Mouse (Mus musculus): ENCODE data around the gene Tex264. TPM values are rescaled to one million over a fixed set of nuclear protein-coding genes. Genes with fewer than 3 reads are reported as not detected.
A peak's percentile ranks its signal among the peaks of the same experiment; 100 is the strongest.

The Tex264 gene
- total RNA-seq, 1 experiment: 65.9 TPM

GRCm38 (mm10) chr9:106656820-106657219 is 28.9 kb downstream of the Tex264 start:
- H3K36me3 ChIP-seq (ENCODE audit: control insufficient read depth, insufficient read depth, low read length, poor library complexity, severe bottlenecking): peaks cover 28% of the 10 kb centered on the region
- in situ Hi-C loops (cut with MboI; ENCODE audit: low sequenced_read_pairs in 2 of 2, unreplicated experiment in 2 of 2): no loop called here
- H3K4me3 ChIP-seq (ENCODE audit: insufficient read depth in 1 of 2, low read depth in 1 of 2, low read length in 2 of 2, poor library complexity in 1 of 2, severe bottlenecking in 1 of 2): no peak overlapping the region
- no peak overlapping the region for H3K9ac ChIP-seq (ENCODE audit: insufficient read depth, low read depth, low read length, poor library complexity, severe bottlenecking)
- H3K9me3 ChIP-seq (ENCODE audit: control insufficient read depth, insufficient read depth, low read depth, low read length): no peaks in the 10 kb centered on the region
- peaks cover 2 to 11% of the 10 kb centered on the region in 2 experiments; a peak in 2 of 4 replicates for H3K4me1 ChIP-seq (ENCODE audit: control insufficient read depth in 2 of 2, insufficient read depth in 2 of 2, low read length in 2 of 2, poor library complexity in 1 of 2)
- TF ChIP-seq MAFK (IDR thresholded peaks at IDR 0.05; ENCODE audit: insufficient read depth, low read depth, low read length): no peak
- TF ChIP-seq CHD2 (IDR thresholded peaks at IDR 0.05; ENCODE audit: low read depth, low read length): no peak
- no peak for TF ChIP-seq ZC3H11A (IDR thresholded peaks at IDR 0.05; ENCODE audit: borderline replicate concordance, low read depth, low read length)
- no peak for TF ChIP-seq HCFC1 (IDR thresholded peaks at IDR 0.05; ENCODE audit: borderline replicate concordance, insufficient read depth, low read length)
- no peak for TF ChIP-seq ZNF384 (IDR thresholded peaks at IDR 0.05; ENCODE audit: low read depth, low read length)
- H3K27ac ChIP-seq (ENCODE audit: insufficient read depth, low read depth, low read length, poor library complexity, severe bottlenecking): no peak overlapping the region
- DNase-seq (ENCODE audit: low read depth, low spot score): no peak

GRCm38 (mm10) chr9:106655884-106656720 is 29.6 kb downstream of the Tex264 start, which contains the start of gene Grm2:
Gene Grm2, minus strand, starts transcription at chr9:106656082.
- Histone ChIP-seq H3K36me3 (ENCODE audit: control insufficient read depth, insufficient read depth, low read length, poor library complexity, severe bottlenecking) (peaks cover 22% of the 10 kb centered on the region), H3K9ac (ENCODE audit: insufficient read depth, low read depth, low read length, poor library complexity, severe bottlenecking) (no peak within 1 kb of the TSS), H3K27ac (ENCODE audit: insufficient read depth, low read depth, low read length, poor library complexity, severe bottlenecking) (no peak within 1 kb of the TSS), H3K9me3 (ENCODE audit: control insufficient read depth, insufficient read depth, low read depth, low read length) (no peaks in the 10 kb centered on the region), H3K4me1 (ENCODE audit: control insufficient read depth in 2 of 2, insufficient read depth in 2 of 2, low read length in 2 of 2, poor library complexity in 1 of 2) (peaks cover 0 to 4% of the 10 kb centered on the region in 2 experiments; a peak in 2 of 4 replicates), H3K4me3 (ENCODE audit: insufficient read depth in 1 of 2, low read depth in 1 of 2, low read length in 2 of 2, poor library complexity in 1 of 2, severe bottlenecking in 1 of 2) (peak within 1 kb of the TSS; percentile 60 to 66)
- in situ Hi-C loops (cut with MboI; ENCODE audit: low sequenced_read_pairs in 2 of 2, unreplicated experiment in 2 of 2): no loop called here
- peak; percentile 77 for DNase-seq (ENCODE audit: low read depth, low spot score)
- no peak for TF ChIP-seq MAFK (IDR thresholded peaks at IDR 0.05; ENCODE audit: insufficient read depth, low read depth, low read length)
- TF ChIP-seq ZC3H11A (IDR thresholded peaks at IDR 0.05; ENCODE audit: borderline replicate concordance, low read depth, low read length): no peak
- TF ChIP-seq CHD2 (IDR thresholded peaks at IDR 0.05; ENCODE audit: low read depth, low read length): no peak
- no peak for TF ChIP-seq ZNF384 (IDR thresholded peaks at IDR 0.05; ENCODE audit: low read depth, low read length)
- TF ChIP-seq HCFC1 (IDR thresholded peaks at IDR 0.05; ENCODE audit: borderline replicate concordance, insufficient read depth, low read length): 0 out of 2 replicates have a peak, but pooled peaks have one; percentile 21

- Histone ChIP-seq H3K9me3 (ENCODE audit: control insufficient read depth, insufficient read depth, low read depth, low read length) (no peaks in the 10 kb centered on the region), H3K27ac (ENCODE audit: insufficient read depth, low read depth, low read length, poor library complexity, severe bottlenecking) (no peak overlapping the region), H3K9ac (ENCODE audit: insufficient read depth, low read depth, low read length, poor library complexity, severe bottlenecking) (no peak overlapping the region), H3K36me3 (ENCODE audit: control insufficient read depth, insufficient read depth, low read length, poor library complexity, severe bottlenecking) (no peaks in the 10 kb centered on the region), H3K4me1 (ENCODE audit: control insufficient read depth in 2 of 2, insufficient read depth in 2 of 2, low read length in 2 of 2, poor library complexity in 1 of 2) (no peaks in the 10 kb centered on the region; a peak in 1 of 4 replicates), H3K4me3 (ENCODE audit: insufficient read depth in 1 of 2, low read depth in 1 of 2, low read length in 2 of 2, poor library complexity in 1 of 2, severe bottlenecking in 1 of 2) (no peak overlapping the region)
- TF ChIP-seq HCFC1 (IDR thresholded peaks at IDR 0.05; ENCODE audit: borderline replicate concordance, insufficient read depth, low read length) (no peak), ZNF384 (IDR thresholded peaks at IDR 0.05; ENCODE audit: low read depth, low read length) (no peak), CHD2 (IDR thresholded peaks at IDR 0.05; ENCODE audit: low read depth, low read length) (no peak), ZC3H11A (IDR thresholded peaks at IDR 0.05; ENCODE audit: borderline replicate concordance, low read depth, low read length) (no peak), MAFK (IDR thresholded peaks at IDR 0.05; ENCODE audit: insufficient read depth, low read depth, low read length) (no peak)
- in situ Hi-C loops (cut with MboI; ENCODE audit: low sequenced_read_pairs in 2 of 2, unreplicated experiment in 2 of 2): no loop called here
- DNase-seq (ENCODE audit: low read depth, low spot score): no peak
Measured at GRCm38 (mm10) chr9:106652720-106653119, 33.0 kb downstream of the Tex264 start.

- in situ Hi-C loops (cut with MboI; ENCODE audit: low sequenced_read_pairs in 2 of 2, unreplicated experiment in 2 of 2): no loop called here
- DNase-seq (ENCODE audit: low read depth, low spot score): no peak
Measured at GRCm38 (mm10) chr9:106647226-106647625, 38.5 kb downstream of the Tex264 start.

More at GRCm38 (mm10) chr9:106647226-106647625, 38.5 kb downstream of the Tex264 start:
- Histone ChIP-seq H3K9ac (ENCODE audit: insufficient read depth, low read depth, low read length, poor library complexity, severe bottlenecking) (no peak overlapping the region), H3K27ac (ENCODE audit: insufficient read depth, low read depth, low read length, poor library complexity, severe bottlenecking) (no peak overlapping the region), H3K4me3 (ENCODE audit: insufficient read depth in 1 of 2, low read depth in 1 of 2, low read length in 2 of 2, poor library complexity in 1 of 2, severe bottlenecking in 1 of 2) (peak overlapping the region; percentile 4 to 51; a peak in 3 of 4 replicates), H3K36me3 (ENCODE audit: control insufficient read depth, insufficient read depth, low read length, poor library complexity, severe bottlenecking) (no peaks in the 10 kb centered on the region), H3K4me1 (ENCODE audit: control insufficient read depth in 2 of 2, insufficient read depth in 2 of 2, low read length in 2 of 2, poor library complexity in 1 of 2) (peaks cover 0 to 28% of the 10 kb centered on the region in 2 experiments; a peak in 2 of 4 replicates), H3K9me3 (ENCODE audit: control insufficient read depth, insufficient read depth, low read depth, low read length) (no peaks in the 10 kb centered on the region)
- TF ChIP-seq MAFK (IDR thresholded peaks at IDR 0.05; ENCODE audit: insufficient read depth, low read depth, low read length) (no peak), ZNF384 (IDR thresholded peaks at IDR 0.05; ENCODE audit: low read depth, low read length) (no peak), HCFC1 (IDR thresholded peaks at IDR 0.05; ENCODE audit: borderline replicate concordance, insufficient read depth, low read length) (no peak), CHD2 (IDR thresholded peaks at IDR 0.05; ENCODE audit: low read depth, low read length) (no peak), ZC3H11A (IDR thresholded peaks at IDR 0.05; ENCODE audit: borderline replicate concordance, low read depth, low read length) (no peak)

Data from ES-E14 (cell line).